Mouse (Mus musculus): ENCODE data around the gene Prok2.

DNA sequence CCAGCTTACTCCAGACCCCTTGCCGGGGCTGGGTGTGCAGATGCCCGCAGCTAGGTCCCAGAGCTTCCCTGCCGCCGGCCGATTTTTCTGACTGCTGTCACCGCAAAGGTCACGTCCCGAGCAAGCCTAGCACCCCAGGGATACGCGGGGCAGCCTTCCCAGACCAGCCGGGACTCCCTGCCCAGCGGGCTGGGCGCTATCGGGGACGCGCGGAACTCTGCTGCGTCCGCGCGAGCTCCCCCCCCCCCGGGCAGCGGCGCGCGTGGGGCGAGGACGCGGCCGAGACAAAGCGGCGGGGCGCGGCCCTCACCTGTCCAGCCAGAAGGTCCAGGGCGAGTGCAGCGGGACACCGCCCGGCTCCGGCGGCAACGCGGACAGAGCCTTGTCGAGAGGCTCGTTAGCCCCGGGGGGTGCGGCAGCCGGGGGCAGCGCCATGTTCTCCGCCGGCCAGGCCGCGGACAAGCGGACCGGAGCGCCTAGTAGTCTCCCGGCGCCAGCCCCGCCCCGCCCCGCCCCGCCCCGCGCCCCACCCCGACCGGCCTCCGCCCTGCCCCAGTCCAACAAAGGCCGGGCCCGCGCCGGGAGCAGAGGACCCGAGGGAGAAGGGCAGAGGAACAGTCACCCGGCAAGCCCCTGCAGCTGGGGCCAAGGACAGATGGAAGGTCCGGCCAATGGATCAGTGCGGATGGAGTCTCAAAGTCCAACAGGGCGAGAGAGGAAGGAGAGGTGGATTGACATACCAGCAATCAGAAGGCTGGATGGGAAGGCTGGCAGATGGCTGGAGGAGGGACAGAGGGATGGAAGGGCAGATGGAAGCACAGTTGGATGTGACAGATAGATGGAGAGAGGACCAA is 59.6 kb downstream of the Prok2 start, which contains the start of the genes Eif4e3 and Gm20696:
- TF ChIP-seq GATA1 (IDR thresholded peaks at IDR 0.05; ENCODE audit: low read length) (no peak), TAL1 (IDR thresholded peaks at IDR 0.05; ENCODE audit: low read length) (no peak)
